Mouse (Mus musculus) heart, adult 2 months (tissue): ENCODE results near the gene Snx27. TPM values are rescaled to one million over a fixed set of nuclear protein-coding genes. Genes with fewer than 3 reads are reported as not detected.
A peak's percentile ranks its signal among the peaks of the same experiment; 100 is the strongest.

ENCODE experiments used
- DNase-seq, 2 experiments: peaks; one replicate each; pipeline ENCODE4 v3.0.0; 2021
- H3K27ac ChIP-seq: fragments of 200-600 bp; 2 replicates; pipeline ENCODE4 v1.8.1; 2022
- H3K27me3 ChIP-seq: fragments of 200-500 bp; 2 replicates; pipeline ENCODE4 v1.6.1; 2012; ENCODE audit warnings: mild to moderate bottlenecking, low read length, inconsistent platforms, mixed read lengths; ENCODE audit not compliant: control insufficient read depth, insufficient read depth
- H3K36me3 ChIP-seq: fragments of 200-500 bp; 2 replicates; pipeline ENCODE4 v1.6.1; 2012; ENCODE audit warnings: low read length, inconsistent platforms; ENCODE audit not compliant: control insufficient read depth, insufficient read depth
- H3K4me1 ChIP-seq: fragments of 200-500 bp; 2 replicates; pipeline ENCODE4 v1.6.1; 2011; ENCODE audit warnings: low read length; ENCODE audit not compliant: control insufficient read depth, insufficient read depth
- H3K4me3 ChIP-seq: fragments of 200-600 bp; 2 replicates; pipeline ENCODE4 v1.8.1; 2022
- H3K79me2 ChIP-seq: fragments of 200-500 bp; replicated peaks from 2 replicates; pipeline ENCODE4 v1.6.1; 2012; ENCODE audit warnings: mild to moderate bottlenecking, inconsistent platforms, low read length, moderate library complexity, mixed read lengths; ENCODE audit not compliant: control insufficient read depth, insufficient read depth
- H3K9ac ChIP-seq: fragments of 200-500 bp; 2 replicates; pipeline ENCODE4 v1.6.1; 2012; ENCODE audit warnings: low read depth, mild to moderate bottlenecking, control low read depth, inconsistent platforms, low read length, mixed read lengths
- CTCF ChIP-seq: fragments of 200-600 bp; IDR thresholded peaks from 2 replicates; pipeline ENCODE4 v1.8.1; 2022; ENCODE audit warnings: antibody characterized with exemption, mild to moderate bottlenecking, moderate library complexity
- EP300 ChIP-seq: fragments of 200-500 bp; IDR thresholded peaks from 2 replicates; pipeline ENCODE4 v1.6.1; 2011; ENCODE audit warnings: low read depth, low read length, control low read depth; ENCODE audit not compliant: insufficient read depth
- POLR2A ChIP-seq: fragments of 200-500 bp; IDR thresholded peaks from 2 replicates; pipeline ENCODE4 v1.6.1; 2011; ENCODE audit warnings: mild to moderate bottlenecking, low read depth, low read length, control low read depth; ENCODE audit not compliant: insufficient read depth
- WGBS: fragments of 180-500 bp; shearing (Covaris S2); methylation state at CpG from one replicate; pipeline ENCODE4 v1.1.7; 2018; 5-methylcytosine and 5-hydroxymethylcytosine counted together
- intact Hi-C: fragments of 180-260 bp; cut with DNase I; formaldehyde crosslinking; loops from one replicate; pipeline ENCODE4 v1.15.1; 2025
- polyA plus RNA-seq: library from polyadenylated mRNA; depleted of rRNA; stranded (reverse); fragments of >200 nt; gene quantifications from 2 replicates; pipeline ENCODE4 v1.2.3, GENCODE M21; 2012
- total RNA-seq, 2 experiments: library from RNA; stranded (reverse); gene quantifications; 2 replicates each; pipeline ENCODE4 v1.2.3; 2021

Gene Snx27
- total and polyA plus RNA-seq, 3 experiments: 7.5 to 29.0 (median 27.4) TPM

GRCm38 (mm10) chr3:94485922-94486321, 96.6 kb downstream of the Snx27 start:
- Histone ChIP-seq H3K36me3 (no peaks in the 10 kb centered on the region), H3K27ac (no peak overlapping the region), H3K9ac (no peak overlapping the region), H3K27me3 (no peaks in the 10 kb centered on the region), H3K4me3 (no peak overlapping the region), H3K4me1 (no peaks in the 10 kb centered on the region), H3K79me2 (no peaks in the 10 kb centered on the region)
- DNase-seq: no peak
- WGBS: 66% methylated on average over 7 of the region's 7 CpGs
- no peak for TF ChIP-seq POLR2A
- intact Hi-C loops: no loop called here

- no peaks in the 10 kb centered on the region for H3K79me2 ChIP-seq
- no peak overlapping the region for H3K27ac ChIP-seq
- no peaks in the 10 kb centered on the region for H3K27me3 ChIP-seq
- no peak overlapping the region for H3K4me3 ChIP-seq
- H3K36me3 ChIP-seq: no peaks in the 10 kb centered on the region
- H3K9ac ChIP-seq: no peak overlapping the region
- TF ChIP-seq EP300: no peak
- TF ChIP-seq POLR2A: no peak
- no peak for TF ChIP-seq CTCF
- H3K4me1 ChIP-seq: no peaks in the 10 kb centered on the region
- WGBS: 42% methylated on average over 20 of the region's 20 CpGs
- DNase-seq: no peak
- intact Hi-C loops: no loop called here
Observed at GRCm38 (mm10) chr3:94483790-94484439, 98.6 kb downstream of the Snx27 start.

GRCm38 (mm10) chr3:94482764-94483385, 99.6 kb downstream of the Snx27 start:
- H3K4me3 ChIP-seq: no peak overlapping the region
- TF ChIP-seq POLR2A: no peak
- TF ChIP-seq CTCF: no peak
- no peak for TF ChIP-seq EP300
- no peaks in the 10 kb centered on the region for H3K36me3 ChIP-seq
- no peak overlapping the region for H3K27ac ChIP-seq
- H3K27me3 ChIP-seq: no peaks in the 10 kb centered on the region
- DNase-seq: peak in 1 of 2 experiments; percentile 38
- no peaks in the 10 kb centered on the region for H3K4me1 ChIP-seq
- intact Hi-C loops: no loop called here
- no peak overlapping the region for H3K9ac ChIP-seq
- WGBS: 73% methylated on average over 17 of the region's 17 CpGs
- no peaks in the 10 kb centered on the region for H3K79me2 ChIP-seq

- no peak for DNase-seq
- TF ChIP-seq POLR2A (no peak), EP300 (no peak), CTCF (no peak)
- 49% methylated on average over 4 of the region's 4 CpGs for WGBS
- Histone ChIP-seq H3K4me1 (no peaks in the 10 kb centered on the region), H3K27ac (no peak overlapping the region), H3K27me3 (no peaks in the 10 kb centered on the region), H3K9ac (no peak overlapping the region), H3K4me3 (no peak overlapping the region), H3K79me2 (no peaks in the 10 kb centered on the region), H3K36me3 (no peaks in the 10 kb centered on the region)
- intact Hi-C loops: no loop called here
Observed at GRCm38 (mm10) chr3:94481429-94481828, 101.1 kb downstream of the Snx27 start.

- TF ChIP-seq CTCF (no peak), POLR2A (no peak), EP300 (no peak)
- H3K27me3 ChIP-seq: no peaks in the 10 kb centered on the region
- no peak for DNase-seq
- WGBS: 21% methylated on average over 16 of the region's 16 CpGs
- no peak within 1 kb of the TSS for H3K4me3 ChIP-seq
- H3K36me3 ChIP-seq: no peaks in the 10 kb centered on the region
- intact Hi-C loops: no loop called here
- no peak within 1 kb of the TSS for H3K9ac ChIP-seq
- H3K4me1 ChIP-seq: no peaks in the 10 kb centered on the region
- H3K27ac ChIP-seq: no peak within 1 kb of the TSS
- no peaks in the 10 kb centered on the region for H3K79me2 ChIP-seq
Observed at GRCm38 (mm10) chr3:94480291-94480884, 102.1 kb downstream of the Snx27 start, which contains the start of gene Riiad1. Riiad1 (minus strand) TSS chr3:94480341.

- Histone ChIP-seq H3K4me1 (no peaks in the 10 kb centered on the region), H3K27me3 (no peaks in the 10 kb centered on the region), H3K4me3 (no peak overlapping the region), H3K27ac (no peak overlapping the region), H3K9ac (no peak overlapping the region), H3K36me3 (no peaks in the 10 kb centered on the region), H3K79me2 (no peaks in the 10 kb centered on the region)
- DNase-seq: no peak
- intact Hi-C loops: no loop called here
- no peak for TF ChIP-seq EP300
- no peak for TF ChIP-seq POLR2A
- no peak for TF ChIP-seq CTCF
- WGBS: 8% methylated on average over 11 of the region's 11 CpGs
Observed at GRCm38 (mm10) chr3:94479564-94479963, 103.0 kb downstream of the Snx27 start.
